Comparison of ENCODE assay signal across 8 mouse cellular contexts in genomic region chr10:80674161-80674711, GRCm38 (mm10). TPM values are rescaled to one million over a fixed set of nuclear protein-coding genes. Genes with fewer than 3 reads are reported as not detected.
DNase-seq lines count a peak whose midpoint lies in the region; ATAC-seq and TF ChIP-seq lines count a peak whose summit lies in the region.

No protein-coding gene starts in this region.

- H3K9me3 ChIP-seq in forebrain, embryonic 14.5 days (replicated peaks; ENCODE audit: control insufficient read depth, low read length) = no peaks in the 10 kb centered on the region
- H3K9me3 ChIP-seq in hindbrain, postnatal 0 days (ENCODE audit: low read length) = no peaks in the 10 kb centered on the region
- H3K9me3 ChIP-seq in liver, embryonic 13.5 days (replicated peaks) = no peaks in the 10 kb centered on the region

- H3K4me1 ChIP-seq in forebrain, embryonic 14.5 days (ENCODE audit: control insufficient read depth, insufficient read depth, low read length) = peaks cover 46% of the 10 kb centered on the region
- peaks cover 49% of the 10 kb centered on the region for H3K4me1 ChIP-seq in hindbrain, postnatal 0 days (ENCODE audit: insufficient read depth, low read length)
- peaks cover 72% of the 10 kb centered on the region for H3K4me1 ChIP-seq in liver, embryonic 13.5 days (replicated peaks)
- H3K4me1 ChIP-seq in olfactory bulb, adult 2 months (ENCODE audit: control insufficient read depth, insufficient read depth, low read length) = peaks cover 55% of the 10 kb centered on the region

- TF ChIP-seq POLR2A in olfactory bulb, adult 2 months (IDR thresholded peaks at IDR 0.05; ENCODE audit: insufficient read depth, low read depth, low read length) = no peak

- DNase-seq in urinary bladder, postnatal 14 days (ENCODE audit: low spot score) = peak; percentile 63
- DNase-seq in urinary bladder, adult 2 months (ENCODE audit: low spot score) = no peak
- no peak for DNase-seq in forebrain, embryonic 14.5 days (ENCODE audit: low spot score)
- DNase-seq in hindbrain, postnatal 0 days (ENCODE audit: low spot score) = no peak
- DNase-seq in liver, embryonic 13.5 days = no peak
- DNase-seq in embryo, embryonic 9.5 days (ENCODE audit: extremely low spot score) = no peak
- DNase-seq in gastrocnemius, adult 18-20 months (ENCODE audit: low spot score) = no peak

- H3K36me3 ChIP-seq in forebrain, embryonic 14.5 days (ENCODE audit: control insufficient read depth, insufficient read depth, low read length) = peaks cover 44% of the 10 kb centered on the region
- peaks cover 23% of the 10 kb centered on the region; the same call in 1 of the 2 replicates for H3K36me3 ChIP-seq in hindbrain, postnatal 0 days (ENCODE audit: insufficient read depth, low read length)
- peaks cover 52% of the 10 kb centered on the region for H3K36me3 ChIP-seq in liver, embryonic 13.5 days

- TF ChIP-seq CTCF in hindbrain, postnatal 0 days (IDR thresholded peaks at IDR 0.05; ENCODE audit: low read depth) = no peak
- no peak for TF ChIP-seq CTCF in olfactory bulb, adult 2 months (IDR thresholded peaks at IDR 0.05; ENCODE audit: insufficient read depth, low read depth, low read length)

- H3K9ac ChIP-seq in forebrain, embryonic 14.5 days (ENCODE audit: low read length) = peak overlapping the region; percentile 95
- H3K9ac ChIP-seq in hindbrain, postnatal 0 days (replicated peaks; ENCODE audit: low read length) = peak overlapping the region; percentile 95
- H3K9ac ChIP-seq in liver, embryonic 13.5 days = peak overlapping the region; percentile 99

- H3K4me2 ChIP-seq in forebrain, embryonic 14.5 days (ENCODE audit: low read length) = peak overlapping the region; percentile 95
- H3K4me2 ChIP-seq in hindbrain, postnatal 0 days (ENCODE audit: low read depth, low read length) = peak overlapping the region; percentile 86
- H3K4me2 ChIP-seq in liver, embryonic 13.5 days = peak overlapping the region; percentile 98

- H3K27me3 ChIP-seq in forebrain, embryonic 14.5 days (replicated peaks; ENCODE audit: control insufficient read depth, insufficient read depth, low read length) = no peaks in the 10 kb centered on the region
- H3K27me3 ChIP-seq in hindbrain, postnatal 0 days (ENCODE audit: insufficient read depth, low read length) = no peaks in the 10 kb centered on the region
- H3K27me3 ChIP-seq in liver, embryonic 13.5 days = no peaks in the 10 kb centered on the region

- 67% methylated on average over 5 of the region's 5 CpGs for WGBS in forebrain, embryonic 14.5 days
- 38% methylated on average over 5 of the region's 5 CpGs for WGBS in hindbrain, postnatal 0 days
- 63% methylated on average over 5 of the region's 5 CpGs for WGBS in liver, embryonic 13.5 days (ENCODE audit: insufficient replicate concordance)
- WGBS in olfactory bulb, adult 2 months = 23% methylated on average over 5 of the region's 5 CpGs

- ATAC-seq in forebrain, embryonic 14.5 days = no peak
- ATAC-seq in hindbrain, postnatal 0 days = no peak
- ATAC-seq in liver, embryonic 13.5 days (ENCODE audit: low read depth) = no peak

- peak overlapping the region; percentile 88 for H3K4me3 ChIP-seq in forebrain, embryonic 14.5 days (ENCODE audit: low read depth, low read length)
- peak overlapping the region; percentile 89 for H3K4me3 ChIP-seq in hindbrain, postnatal 0 days (ENCODE audit: low read length)
- peak overlapping the region; percentile 94 for H3K4me3 ChIP-seq in liver, embryonic 13.5 days (replicated peaks)
- H3K4me3 ChIP-seq in olfactory bulb, adult 2 months (ENCODE audit: insufficient read depth, low read depth, low read length) = peak overlapping the region; percentile 72

- H3K27ac ChIP-seq in forebrain, embryonic 14.5 days (ENCODE audit: low read depth, low read length) = no peak overlapping the region
- peak overlapping the region; percentile 88 for H3K27ac ChIP-seq in hindbrain, postnatal 0 days
- peak overlapping the region; percentile 100 for H3K27ac ChIP-seq in liver, embryonic 13.5 days
- 0 out of 2 replicates have a peak overlapping the region, but pooled peaks have one; percentile 11 for H3K27ac ChIP-seq in olfactory bulb, adult 2 months (ENCODE audit: insufficient read depth, low read depth, low read length)

RNA-seq across cellular contexts. Expression of gene Mknk2, which starts 3.7 kb away (rescaled TPM):
- polyA plus RNA-seq in urinary bladder, adult 2 months (2012; rRNA removed) = 129 and 137 TPM in 2 replicates
- 43.1 and 49.1 TPM in 2 replicates for polyA plus RNA-seq in forebrain, embryonic 14.5 days (2014; fragmentation: Nextera tagmentation; extraction: Ambion mirVana)
- total RNA-seq in hindbrain, postnatal 0 days (2014; rRNA removed) = 84.5 and 95.4 TPM in 2 replicates
- 38.2 and 40.5 TPM in 2 replicates for polyA plus RNA-seq in hindbrain, postnatal 0 days (2015; fragmentation: Nextera tagmentation; extraction: Ambion mirVana)
- polyA plus RNA-seq in liver, embryonic 13.5 days (2015; fragmentation: Nextera tagmentation; extraction: Ambion mirVana) = 71.4 and 73.8 TPM in 2 replicates
- not detected in 2 replicates for polyA plus RNA-seq in olfactory bulb, adult 2 months (2012; ENCODE audit: insufficient read depth, insufficient read length, low replicate concordance, missing spikeins)
- total RNA-seq in gastrocnemius, adult 18-20 months (2021) = 100 to 1,000 TPM; 244 to 292 TPM

RNA-seq across cellular contexts. Expression of gene Btbd2, which starts 17.4 kb away (rescaled TPM):
- 36.5 and 48.5 TPM in 2 replicates for polyA plus RNA-seq in urinary bladder, adult 2 months (2012; rRNA removed)
- polyA plus RNA-seq in forebrain, embryonic 14.5 days (2014; fragmentation: Nextera tagmentation; extraction: Ambion mirVana) = 42.6 and 52.2 TPM in 2 replicates
- total RNA-seq in hindbrain, postnatal 0 days (2014; rRNA removed) = 209 and 213 TPM in 2 replicates
- polyA plus RNA-seq in hindbrain, postnatal 0 days (2015; fragmentation: Nextera tagmentation; extraction: Ambion mirVana) = 81.9 and 82.8 TPM in 2 replicates
- polyA plus RNA-seq in liver, embryonic 13.5 days (2015; fragmentation: Nextera tagmentation; extraction: Ambion mirVana) = 11.5 and 12.7 TPM in 2 replicates
- not detected in 2 replicates for polyA plus RNA-seq in olfactory bulb, adult 2 months (2012; ENCODE audit: insufficient read depth, insufficient read length, low replicate concordance, missing spikeins)
- 10 to 100 TPM; 38.5 to 40.0 TPM for total RNA-seq in gastrocnemius, adult 18-20 months (2021)

RNA-seq across cellular contexts. Expression of gene Mob3a, which starts 27.5 kb away (rescaled TPM):
- 24.5 and 29.1 TPM in 2 replicates for polyA plus RNA-seq in urinary bladder, adult 2 months (2012; rRNA removed)
- 35.7 and 37.2 TPM in 2 replicates for polyA plus RNA-seq in forebrain, embryonic 14.5 days (2014; fragmentation: Nextera tagmentation; extraction: Ambion mirVana)
- 68.3 and 76.4 TPM in 2 replicates for total RNA-seq in hindbrain, postnatal 0 days (2014; rRNA removed)
- 37.2 and 38.8 TPM in 2 replicates for polyA plus RNA-seq in hindbrain, postnatal 0 days (2015; fragmentation: Nextera tagmentation; extraction: Ambion mirVana)
- polyA plus RNA-seq in liver, embryonic 13.5 days (2015; fragmentation: Nextera tagmentation; extraction: Ambion mirVana) = 31.6 and 38.5 TPM in 2 replicates
- polyA plus RNA-seq in olfactory bulb, adult 2 months (2012; ENCODE audit: insufficient read depth, insufficient read length, low replicate concordance, missing spikeins) = not detected in 2 replicates
- total RNA-seq in gastrocnemius, adult 18-20 months (2021) = 1 to 10 TPM; 2.3 to 4.1 TPM

RNA-seq across cellular contexts. Expression of gene Izumo4, which starts 27.7 kb away (rescaled TPM):
- polyA plus RNA-seq in urinary bladder, adult 2 months (2012; rRNA removed) = 68.7 and 88.2 TPM in 2 replicates
- 16.0 and 21.5 TPM in 2 replicates for polyA plus RNA-seq in forebrain, embryonic 14.5 days (2014; fragmentation: Nextera tagmentation; extraction: Ambion mirVana)
- 31.1 and 31.6 TPM in 2 replicates for total RNA-seq in hindbrain, postnatal 0 days (2014; rRNA removed)
- polyA plus RNA-seq in hindbrain, postnatal 0 days (2015; fragmentation: Nextera tagmentation; extraction: Ambion mirVana) = 46.7 and 52.2 TPM in 2 replicates
- 6.1 and 7.5 TPM in 2 replicates for polyA plus RNA-seq in liver, embryonic 13.5 days (2015; fragmentation: Nextera tagmentation; extraction: Ambion mirVana)
- not detected in 2 replicates for polyA plus RNA-seq in olfactory bulb, adult 2 months (2012; ENCODE audit: insufficient read depth, insufficient read length, low replicate concordance, missing spikeins)
- total RNA-seq in gastrocnemius, adult 18-20 months (2021) = 1 to 10 TPM in 1 of 2 experiments, under 1 TPM in 1; 0.91 to 1.9 TPM

RNA-seq across cellular contexts. Expression of gene Csnk1g2, which starts 51.6 kb away (rescaled TPM):
- polyA plus RNA-seq in urinary bladder, adult 2 months (2012; rRNA removed) = 153 and 158 TPM in 2 replicates
- 35.9 and 49.2 TPM in 2 replicates for polyA plus RNA-seq in forebrain, embryonic 14.5 days (2014; fragmentation: Nextera tagmentation; extraction: Ambion mirVana)
- total RNA-seq in hindbrain, postnatal 0 days (2014; rRNA removed) = 128 and 156 TPM in 2 replicates
- 94.3 and 95.5 TPM in 2 replicates for polyA plus RNA-seq in hindbrain, postnatal 0 days (2015; fragmentation: Nextera tagmentation; extraction: Ambion mirVana)
- 46.0 and 51.1 TPM in 2 replicates for polyA plus RNA-seq in liver, embryonic 13.5 days (2015; fragmentation: Nextera tagmentation; extraction: Ambion mirVana)
- 431 TPM in 1 of 2 replicates, not detected in the other for polyA plus RNA-seq in olfactory bulb, adult 2 months (2012; ENCODE audit: insufficient read depth, insufficient read length, low replicate concordance, missing spikeins)
- total RNA-seq in gastrocnemius, adult 18-20 months (2021) = 100 to 1,000 TPM in 1 of 2 experiments, 10 to 100 TPM in 1; 97.2 to 128 TPM
